Mouse (Mus musculus) heart, postnatal 14 days (tissue): Measurements from ENCODE around the gene Lmx1a. TPM values are rescaled to one million over a fixed set of nuclear protein-coding genes. Genes with fewer than 3 reads are reported as not detected.

Experiments used
- DNase-seq, 2 experiments: peaks; one replicate each; pipeline ENCODE4 v3.0.0; 2021 to 2022
- intact Hi-C: fragments of 180-260 bp; cut with DNase I; formaldehyde crosslinking; loops from one replicate; pipeline ENCODE4 v1.15.1; 2025
- total RNA-seq, 2 experiments: library from RNA; stranded (reverse); gene quantifications; 2 replicates each; pipeline ENCODE4 v1.2.3; 2021

The Lmx1a gene
- total RNA-seq, 2 experiments from 2014 or later: not detected

DNA sequence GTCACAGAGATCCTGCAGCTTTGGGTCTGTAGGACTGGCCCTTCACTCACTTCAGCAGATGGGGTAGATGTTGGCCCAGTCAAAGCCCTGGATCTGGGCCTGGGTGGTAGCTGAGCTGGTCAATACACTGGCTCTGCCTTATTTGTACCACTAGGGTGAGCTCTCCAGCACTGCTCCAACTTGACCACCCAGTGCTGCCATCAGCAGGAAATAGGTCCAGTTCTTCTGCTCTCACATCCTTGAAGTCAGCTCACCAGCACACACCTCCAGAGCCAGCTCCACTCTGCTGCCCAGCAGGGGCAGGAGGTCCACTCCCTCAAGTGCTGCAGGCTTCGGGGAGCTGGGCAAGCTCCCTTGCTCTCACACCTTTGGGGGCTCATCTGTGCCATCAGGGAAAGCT lies 183.0 kb downstream of the Lmx1a start:
- intact Hi-C loops: no loop called here

DNA sequence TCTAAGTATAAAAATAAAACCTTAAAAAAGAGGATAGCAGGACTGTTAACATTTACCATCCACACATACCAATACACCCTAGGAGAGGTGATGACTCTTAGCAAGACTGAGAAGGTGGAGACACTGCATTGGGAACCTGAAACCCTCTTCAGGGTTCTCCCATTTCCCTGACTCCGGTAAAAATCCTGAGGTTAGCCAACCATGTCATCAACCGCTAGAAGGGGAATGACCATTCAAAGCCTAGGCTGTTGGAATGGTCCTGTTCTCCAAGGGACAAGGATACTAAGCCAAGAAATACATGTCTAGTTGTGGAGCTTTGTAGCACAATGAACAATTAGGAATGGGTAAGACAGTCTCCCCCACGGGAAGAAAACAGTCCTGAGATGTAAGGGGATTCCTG lies 185.1 kb downstream of the Lmx1a start:
- DNase-seq: no peak
- intact Hi-C loops: no loop called here

More for the DNA sequence above, 183.0 kb downstream of the Lmx1a start:
- DNase-seq: no peak

DNA sequence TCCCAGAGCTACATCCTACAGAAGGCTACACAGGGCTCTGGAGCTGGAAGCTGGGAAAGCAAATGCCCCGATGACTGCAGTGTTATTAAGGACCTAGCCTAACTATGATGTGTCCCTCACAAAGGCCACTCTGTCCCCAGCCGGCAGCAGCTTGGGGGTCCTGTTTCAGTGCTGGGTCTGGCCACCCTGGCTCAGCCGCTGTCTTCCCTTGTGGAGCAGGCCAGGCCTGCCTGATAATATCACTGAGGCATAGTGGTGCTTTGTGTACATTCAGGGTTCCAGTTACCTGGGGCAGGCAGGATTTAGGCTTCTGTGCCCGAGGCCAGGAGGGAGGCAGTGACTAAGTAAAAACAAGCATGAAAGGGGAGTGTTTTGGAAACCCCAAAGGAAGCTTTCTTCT lies 188.9 kb downstream of the Lmx1a start:
- DNase-seq: no peak
- intact Hi-C loops: no loop called here

DNA sequence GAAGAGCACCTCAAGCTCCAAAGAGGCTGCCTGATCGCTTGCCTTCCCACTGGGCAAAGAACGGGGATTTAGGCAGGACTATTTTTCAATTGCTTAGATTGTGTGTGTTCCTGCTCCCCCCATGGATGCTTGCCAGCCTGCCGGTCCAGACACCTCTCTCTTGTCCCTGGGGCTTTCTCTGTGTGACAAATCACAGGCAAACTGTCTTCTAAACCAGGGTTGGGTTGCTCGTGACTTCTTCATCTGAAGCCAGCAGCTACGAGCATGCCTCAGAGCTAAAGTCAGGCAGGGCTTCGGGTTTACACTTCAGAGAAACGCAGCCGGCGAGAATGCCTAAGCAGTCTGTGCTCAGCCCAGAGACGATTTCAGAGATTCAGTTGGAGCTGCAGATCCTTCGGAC lies 189.3 kb downstream of the Lmx1a start:
- intact Hi-C loops: no loop called here
- DNase-seq: no peak

DNA sequence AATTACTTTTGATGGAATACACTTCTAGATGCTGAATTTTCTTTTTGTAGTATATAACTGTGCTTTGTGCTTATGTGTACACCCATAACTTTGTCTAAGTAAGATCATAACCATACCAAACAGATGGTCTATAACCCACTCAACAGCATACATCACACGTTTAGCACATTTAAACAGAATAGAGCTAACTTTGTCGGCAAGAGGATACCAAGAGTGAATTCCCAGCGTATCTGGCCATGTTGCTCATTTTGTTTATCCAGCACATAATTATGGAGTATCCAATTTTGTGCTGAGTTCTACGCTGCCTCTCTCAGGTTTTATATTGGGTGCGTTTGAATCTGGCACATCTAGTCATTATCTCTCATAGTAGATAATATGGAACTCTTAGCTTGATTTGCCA lies 196.7 kb downstream of the Lmx1a start:
- intact Hi-C loops: no loop called here
- DNase-seq: no peak

DNA sequence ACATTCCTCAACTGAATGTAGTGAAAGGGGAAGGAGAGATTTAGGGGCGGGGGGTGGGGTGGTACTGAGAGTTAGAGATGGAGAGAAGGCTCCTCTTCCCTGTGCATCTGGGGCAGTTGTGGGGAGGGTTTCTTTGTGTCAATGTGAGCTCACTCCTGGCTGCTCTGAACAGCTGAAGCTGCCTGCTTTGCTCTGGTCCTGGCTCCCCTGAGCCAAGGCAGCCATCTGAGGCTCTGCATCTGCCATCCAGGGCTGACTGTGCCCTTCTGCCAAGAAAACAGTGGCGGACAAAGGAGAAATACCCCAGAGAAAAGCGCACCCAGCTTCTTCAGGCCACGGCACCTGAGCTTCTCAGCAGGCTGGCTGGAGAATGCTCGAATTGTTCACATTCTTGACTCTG lies 199.1 kb downstream of the Lmx1a start:
- DNase-seq: no peak
- intact Hi-C loops: no loop called here

DNA sequence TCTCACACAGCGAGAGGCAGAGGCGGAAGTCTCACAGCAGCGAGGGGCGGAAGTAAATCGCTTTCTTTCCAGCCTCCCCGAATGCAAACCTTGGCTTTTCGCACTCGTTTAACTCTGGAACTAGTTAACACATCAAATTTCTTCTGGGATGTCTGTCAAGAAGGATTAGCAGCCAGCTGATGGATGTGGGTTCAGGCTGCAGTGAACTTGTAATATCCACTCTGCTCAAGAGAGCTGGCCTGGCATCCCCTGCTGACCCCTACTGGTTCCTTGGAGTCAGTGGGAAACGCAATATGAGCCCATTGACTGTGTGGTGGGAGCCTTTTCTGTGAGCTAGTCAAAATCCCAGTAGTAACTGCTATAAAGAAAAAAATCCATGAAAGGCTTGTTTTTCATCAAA lies 199.8 kb downstream of the Lmx1a start:
- peak in 1 of 2 experiments; percentile 15 for DNase-seq
- intact Hi-C loops: no loop called here

DNA sequence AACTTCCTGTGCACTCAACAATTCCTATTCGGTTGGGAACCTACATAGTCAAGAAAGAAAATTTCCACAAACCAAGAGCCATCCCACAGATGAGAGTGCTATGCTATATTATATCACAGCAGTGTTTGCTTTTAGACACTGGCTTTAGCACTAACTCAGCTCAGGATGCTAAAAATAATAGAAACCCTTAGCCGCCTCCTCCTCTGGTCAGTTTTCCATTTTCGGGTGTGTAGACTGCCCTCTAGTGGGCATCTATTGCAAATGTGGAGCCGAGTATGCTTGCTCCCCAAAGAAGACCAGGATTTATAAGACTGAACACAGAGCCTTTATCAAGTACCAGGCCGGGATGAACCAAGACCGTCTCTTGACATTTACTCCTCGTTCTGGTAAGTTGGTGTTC lies 207.2 kb downstream of the Lmx1a start:
- peak in 1 of 2 experiments; percentile 47 for DNase-seq
- intact Hi-C loops: loop anchor here (10.0 kb wide), 1 partner anchor 481 kb away; no protein-coding TSS in a partner anchor

Other genes with a start within 250 kb of the Lmx1a start
- 1 to 10 TPM; 2.0 to 2.5 TPM for gene Lrrc52, start 222.5 kb upstream of the Lmx1a start, total RNA-seq
- 10 to 100 TPM; 45.9 to 46.8 TPM for gene Rxrg, start 90.9 kb upstream of the Lmx1a start, total RNA-seq